Mouse (Mus musculus) bone marrow, adult 2 months (tissue): ENCODE data around the gene Capg. TPM values are rescaled to one million over a fixed set of nuclear protein-coding genes. Genes with fewer than 3 reads are reported as not detected.
A peak's percentile ranks its signal among the peaks of the same experiment; 100 is the strongest.

ENCODE experiments used
- H3K27ac ChIP-seq: fragments of 200-500 bp; 2 replicates; pipeline ENCODE4 v1.5.1; 2012; ENCODE audit warnings: low read depth, mild to moderate bottlenecking, control low read depth, inconsistent platforms, low read length; ENCODE audit not compliant: control insufficient read depth, poor library complexity, insufficient read depth
- H3K4me1 ChIP-seq: fragments of 200-500 bp; 2 replicates; pipeline ENCODE4 v1.6.1; 2011; ENCODE audit warnings: low read length; ENCODE audit not compliant: control insufficient read depth, insufficient read depth
- H3K4me3 ChIP-seq: fragments of 200-500 bp; replicated peaks from 2 replicates; pipeline ENCODE3; 2011; ENCODE audit warnings: mild to moderate bottlenecking, low read depth, low read length, control low read depth; ENCODE audit not compliant: control insufficient read depth
- CTCF ChIP-seq: fragments of 200-500 bp; IDR thresholded peaks from 2 replicates; pipeline ENCODE4 v1.5.1; 2011; ENCODE audit warnings: low read length, control low read depth; ENCODE audit not compliant: control insufficient read depth, insufficient read depth
- POLR2A ChIP-seq: fragments of 200-500 bp; IDR thresholded peaks from 2 replicates; pipeline ENCODE4 v1.6.1; 2011; ENCODE audit warnings: low read depth, mild to moderate bottlenecking, control low read depth, low read length, borderline replicate concordance; ENCODE audit not compliant: control insufficient read depth
- WGBS: fragments of 180-500 bp; shearing (Covaris S2); methylation state at CpG from one replicate; pipeline ENCODE4 v1.1.7; 2018; 5-methylcytosine and 5-hydroxymethylcytosine counted together
- polyA plus RNA-seq: library from polyadenylated mRNA; stranded (reverse); fragments of >200 nt; gene quantifications from 2 replicates; pipeline ENCODE4 v1.2.4, GENCODE M21; 2011; ENCODE audit warnings: low replicate concordance; ENCODE audit not compliant: missing spikeins, insufficient read depth, insufficient read length

The Capg gene
- polyA plus RNA-seq, 1 experiment: 60.4 TPM

DNA sequence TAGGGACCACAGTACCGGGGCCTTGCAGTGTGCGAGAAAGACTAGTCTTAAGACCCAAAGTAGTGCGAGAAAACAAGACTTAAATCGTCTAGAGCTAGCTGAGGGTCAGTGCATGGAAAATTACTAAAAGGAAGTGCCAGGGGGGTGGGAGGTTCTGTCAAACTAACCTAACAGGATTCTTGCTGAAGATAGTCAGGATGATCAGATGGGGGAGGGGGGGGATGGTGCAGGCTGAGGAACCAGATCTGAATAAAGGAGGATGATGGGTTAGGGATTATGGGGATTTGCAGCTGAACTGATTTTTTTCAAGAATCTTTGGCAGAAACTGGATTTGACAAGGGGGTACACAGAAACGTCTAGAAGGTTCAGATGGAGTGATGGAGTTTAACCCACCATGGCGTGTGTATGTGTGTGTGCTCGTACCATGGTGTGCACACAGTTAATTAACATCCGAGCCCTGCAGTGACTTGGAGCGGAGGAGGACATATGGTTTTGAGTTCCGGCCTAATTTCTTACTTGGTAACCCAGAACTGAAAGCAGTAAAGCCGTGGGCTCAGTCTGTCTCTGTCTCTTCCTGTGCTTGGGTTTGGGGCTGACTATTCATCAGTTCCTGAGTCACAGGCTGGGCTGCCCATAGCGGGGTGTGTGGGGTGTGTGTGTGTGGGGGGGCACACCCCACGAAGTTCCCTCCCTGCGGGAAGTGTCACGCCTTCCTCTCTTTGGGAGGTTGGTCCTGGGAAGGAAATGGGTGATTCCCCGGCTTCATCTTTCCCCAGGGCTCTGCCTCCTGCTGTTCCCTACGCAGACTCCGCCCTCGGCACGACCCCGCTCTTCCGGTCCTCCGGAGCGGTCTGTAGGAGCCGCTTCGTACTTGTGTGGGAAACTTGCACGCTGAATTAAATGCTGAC is 8.2 kb downstream of the Capg start:
- peaks cover 19% of the 10 kb centered on the region for H3K4me1 ChIP-seq
- TF ChIP-seq CTCF: no peak
- peak; percentile 6; the same call in 1 of the 2 replicates for TF ChIP-seq POLR2A
- H3K27ac ChIP-seq: peak overlapping the region; percentile 75
- peak overlapping the region; percentile 62 for H3K4me3 ChIP-seq
- WGBS: 10% methylated on average over 27 of the region's 27 CpGs

DNA sequence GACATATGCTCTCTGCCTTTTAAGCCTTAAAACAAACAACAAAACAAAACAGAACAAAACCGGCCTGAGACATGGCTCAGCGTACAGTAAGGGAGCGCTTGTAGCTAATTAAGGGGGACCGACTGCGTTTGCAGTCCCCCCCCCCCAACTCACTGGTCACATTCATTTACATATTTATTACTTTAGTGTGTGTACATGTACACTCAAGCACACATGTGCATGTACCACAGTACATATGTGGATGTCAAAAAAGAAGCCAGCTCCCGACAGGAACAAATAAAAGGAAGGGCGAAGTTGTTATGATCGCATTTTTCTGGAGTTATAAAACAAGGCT is 8.9 kb downstream of the Capg start:
- no peak for TF ChIP-seq CTCF
- 0 out of 2 replicates have a peak, but pooled peaks have one; percentile 0 for TF ChIP-seq POLR2A
- Histone ChIP-seq H3K27ac (peak overlapping the region; percentile 75), H3K4me1 (peaks cover 19% of the 10 kb centered on the region), H3K4me3 (peak overlapping the region; percentile 62)
- 17% methylated on average over 8 of the region's 8 CpGs for WGBS

DNA sequence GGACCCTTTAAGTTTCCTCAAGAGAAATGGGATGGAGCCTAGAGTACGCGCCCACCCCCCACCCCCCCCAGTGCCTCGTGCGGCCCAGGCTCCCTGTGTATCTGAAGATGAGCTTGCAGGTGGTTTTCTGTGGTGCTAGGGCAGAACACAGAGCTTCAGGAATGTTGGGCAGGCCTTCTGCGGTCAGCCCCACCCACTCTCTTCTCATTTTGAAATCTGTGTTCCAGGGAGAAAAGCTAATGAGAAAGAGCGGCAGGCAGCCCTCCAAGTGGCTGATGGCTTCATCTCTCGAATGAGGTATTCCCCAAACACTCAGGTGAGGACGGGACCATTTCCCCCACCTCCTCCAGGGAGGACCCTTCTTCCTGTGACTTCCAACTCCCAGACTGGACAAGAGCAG is 16.6 kb downstream of the Capg start:
- TF ChIP-seq POLR2A (no peak), CTCF (no peak)
- WGBS: 91% methylated on average over 8 of the region's 8 CpGs
- no peak overlapping the region for H3K27ac ChIP-seq
- H3K4me1 ChIP-seq: peaks cover 3% of the 10 kb centered on the region
- no peak overlapping the region for H3K4me3 ChIP-seq

DNA sequence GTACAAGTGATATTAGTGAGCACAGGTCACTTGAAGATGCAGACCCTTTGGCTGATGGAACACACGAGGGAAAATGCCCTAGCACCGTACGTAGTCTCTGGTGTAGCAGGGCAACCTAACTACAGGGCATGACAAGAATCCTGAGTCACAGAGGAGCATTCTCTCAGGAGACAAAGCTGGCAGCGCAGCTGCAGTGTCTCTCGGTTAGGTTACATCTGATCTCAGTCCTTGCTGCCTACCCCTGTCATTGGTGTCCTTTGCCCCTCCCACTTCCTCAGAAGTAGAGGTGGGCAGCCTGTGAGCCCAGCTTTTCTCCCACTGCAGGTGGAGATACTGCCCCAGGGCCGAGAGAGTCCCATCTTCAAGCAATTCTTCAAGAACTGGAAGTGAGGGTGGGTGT is 18.3 kb downstream of the Capg start:
- 82% methylated on average over 6 of the region's 6 CpGs for WGBS
- TF ChIP-seq POLR2A: no peak
- TF ChIP-seq CTCF: no peak
- Histone ChIP-seq H3K4me3 (no peak overlapping the region), H3K27ac (no peak overlapping the region), H3K4me1 (no peaks in the 10 kb centered on the region)

DNA sequence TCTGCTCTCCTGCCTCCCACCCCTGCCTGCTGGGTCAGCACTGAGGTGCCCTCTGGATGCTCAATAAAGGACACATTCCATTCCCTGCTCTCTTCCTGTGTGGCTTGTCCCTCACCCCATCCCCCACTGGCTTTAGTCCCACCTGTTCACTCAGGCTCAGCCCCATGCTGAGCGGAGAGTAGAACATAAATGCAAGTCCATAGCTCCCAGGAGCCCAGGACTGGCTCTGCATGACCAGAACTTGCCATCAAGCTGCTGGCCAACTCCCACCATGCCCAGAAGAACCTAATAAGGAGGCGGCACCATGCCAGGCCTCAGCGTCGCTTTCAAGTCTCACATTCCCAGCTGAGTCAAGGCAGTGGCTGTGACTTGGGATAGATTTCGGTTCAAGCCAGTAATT is 18.7 kb downstream of the Capg start:
- TF ChIP-seq POLR2A (no peak), CTCF (no peak)
- Histone ChIP-seq H3K4me1 (no peaks in the 10 kb centered on the region), H3K4me3 (no peak overlapping the region), H3K27ac (no peak overlapping the region)
- 87% methylated on average over 5 of the region's 5 CpGs for WGBS

DNA sequence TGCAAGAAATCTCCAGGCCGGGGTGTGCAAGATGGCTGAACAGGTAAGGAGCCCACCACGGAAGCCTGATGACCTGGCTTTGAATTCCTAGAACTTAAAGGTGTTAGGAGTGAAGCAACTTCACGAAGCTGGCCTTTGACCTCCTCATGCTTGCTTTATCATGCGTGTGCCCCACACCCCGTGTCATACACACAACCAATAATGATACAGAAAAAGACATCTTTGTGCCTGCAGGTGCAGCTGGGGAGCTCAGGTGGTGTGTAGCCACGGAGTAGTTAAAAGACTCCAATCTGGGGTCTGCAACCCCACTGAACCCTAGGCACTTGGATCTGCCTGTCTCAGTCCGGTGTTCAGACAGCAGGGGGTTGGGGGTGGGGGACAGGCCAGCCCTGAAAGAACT is 21.3 kb downstream of the Capg start:
- Histone ChIP-seq H3K27ac (no peak overlapping the region), H3K4me1 (no peaks in the 10 kb centered on the region), H3K4me3 (no peak overlapping the region)
- TF ChIP-seq CTCF (no peak), POLR2A (no peak)
- 80% methylated on average over 7 of the region's 7 CpGs for WGBS

DNA sequence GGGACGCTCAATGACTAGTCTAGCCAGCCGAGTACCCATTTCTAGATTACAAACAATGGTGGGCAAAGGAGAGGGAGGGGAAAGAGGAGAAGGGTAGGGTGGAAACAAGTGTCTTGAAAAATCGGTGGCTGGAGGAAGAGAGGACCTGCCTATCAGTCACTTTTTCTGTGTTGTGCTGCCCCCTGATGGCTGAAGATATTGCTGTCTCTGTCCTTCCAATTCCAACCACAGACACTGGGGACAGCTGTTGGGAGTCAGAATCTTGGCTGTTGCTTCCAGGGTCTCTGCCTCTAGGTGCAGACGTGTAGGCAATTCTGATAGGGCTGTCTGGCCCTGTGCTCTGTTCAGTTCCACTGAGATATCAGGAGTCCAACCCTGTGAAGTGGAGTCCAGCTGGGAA is 21.9 kb downstream of the Capg start:
- 8% methylated on average over 4 of the region's 4 CpGs for WGBS
- Histone ChIP-seq H3K4me1 (no peaks in the 10 kb centered on the region), H3K4me3 (no peak overlapping the region), H3K27ac (no peak overlapping the region)
- TF ChIP-seq CTCF (peak; percentile 84), POLR2A (no peak)

DNA sequence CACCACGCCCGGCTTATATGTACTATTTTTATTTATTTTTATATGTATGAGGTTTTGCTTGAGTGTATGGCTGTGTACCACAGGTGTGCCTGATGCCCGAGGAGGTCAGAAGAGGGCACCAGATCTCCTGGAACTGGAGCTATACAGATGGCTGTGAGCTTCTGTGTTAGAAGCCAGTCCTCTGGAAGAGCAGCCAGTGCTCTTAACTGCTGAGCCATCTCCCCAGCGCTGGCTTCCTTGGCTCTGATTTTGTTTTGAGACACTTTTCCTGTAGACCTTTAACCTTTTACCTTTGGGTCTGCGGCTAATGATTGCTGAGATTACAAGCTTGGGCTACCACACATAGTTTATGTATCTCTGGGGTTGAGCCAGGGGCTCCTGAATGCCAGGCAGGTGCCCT is 23.3 kb downstream of the Capg start:
- H3K27ac ChIP-seq: no peak overlapping the region
- TF ChIP-seq POLR2A: no peak
- TF ChIP-seq CTCF: no peak
- H3K4me1 ChIP-seq: no peaks in the 10 kb centered on the region
- 84% methylated on average over 5 of the region's 5 CpGs for WGBS
- no peak overlapping the region for H3K4me3 ChIP-seq
